Mouse (Mus musculus): Measurements from ENCODE around the gene Apod. TPM values are rescaled to one million over a fixed set of nuclear protein-coding genes. Genes with fewer than 3 reads are reported as not detected.

Apod gene
- total RNA-seq, 2 experiments from 2014 or later: not detected

DNA sequence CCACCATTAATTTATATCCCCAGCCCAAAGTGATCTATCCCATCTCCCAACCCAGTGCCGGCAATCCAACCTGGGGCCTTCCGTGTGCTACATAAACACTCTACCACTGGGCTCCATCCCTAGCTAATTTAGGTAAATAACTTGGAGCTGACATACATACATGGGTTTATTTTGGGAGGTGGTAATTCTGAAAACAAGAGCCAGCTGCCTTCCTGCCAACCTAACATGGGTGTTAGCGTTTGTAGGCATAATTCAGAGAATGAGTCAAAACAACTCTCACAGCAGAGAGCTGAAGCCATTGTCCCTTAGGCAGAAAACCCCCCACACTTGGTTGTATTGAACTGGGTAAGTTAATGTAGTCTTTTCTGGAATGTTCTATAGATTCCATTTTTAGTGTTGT, 26.9 kb downstream of the Apod start:
- no peak for ATAC-seq (replicated peaks; ENCODE audit: poor library complexity)

DNA sequence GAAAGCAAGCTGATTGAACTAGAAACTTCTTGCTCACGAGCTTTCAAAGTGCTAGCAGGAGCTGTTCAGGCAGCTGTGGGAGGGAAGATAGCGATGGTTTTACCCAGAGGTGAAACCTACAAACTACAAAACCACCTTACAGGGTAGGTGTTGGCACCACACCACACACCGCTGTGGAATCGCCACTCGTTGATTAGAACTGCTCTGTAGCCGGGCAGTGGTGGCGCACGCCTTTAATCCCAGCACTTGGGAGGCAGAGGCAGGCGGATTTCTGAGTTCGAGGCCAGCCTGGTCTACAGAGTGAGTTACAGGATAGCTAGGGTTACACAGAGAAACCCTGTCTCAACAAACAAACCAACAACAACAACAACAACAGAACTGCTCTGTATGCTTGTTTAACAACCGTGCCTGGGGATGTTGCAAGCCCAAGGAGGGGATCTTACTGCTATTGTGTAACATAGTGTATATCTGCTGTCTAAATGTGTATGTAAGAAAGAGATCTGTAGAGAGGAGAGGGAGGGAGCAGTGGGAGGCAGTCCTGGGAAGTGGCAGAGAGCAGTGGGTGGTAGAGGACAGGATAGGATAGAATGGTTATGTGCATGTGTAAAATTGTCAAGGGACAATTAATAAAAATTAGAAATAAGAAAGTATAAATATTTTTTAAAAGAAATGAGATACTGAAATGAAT, 27.7 kb downstream of the Apod start:
- ATAC-seq (replicated peaks; ENCODE audit: poor library complexity): peak; percentile 72

DNA sequence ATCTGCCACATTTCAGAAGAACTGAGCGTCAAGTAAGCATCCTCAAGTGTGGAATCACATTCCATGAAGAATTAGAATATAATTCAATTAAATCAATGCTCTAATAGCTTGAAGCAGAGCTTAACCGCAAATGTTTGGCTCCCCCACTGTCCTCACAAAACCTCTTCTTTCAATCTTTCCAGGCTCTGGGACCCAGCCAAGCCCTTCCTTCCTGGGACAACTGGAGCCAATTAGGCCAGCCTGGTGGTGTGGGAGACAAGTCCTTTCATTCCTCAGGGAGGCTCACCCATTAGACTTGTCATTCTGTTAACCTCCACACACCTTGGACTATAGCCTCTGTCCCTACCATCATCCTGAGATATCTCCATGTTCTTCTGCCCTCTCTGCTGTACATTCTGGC, 32.6 kb downstream of the Apod start:
- ATAC-seq (replicated peaks; ENCODE audit: poor library complexity): no peak

DNA sequence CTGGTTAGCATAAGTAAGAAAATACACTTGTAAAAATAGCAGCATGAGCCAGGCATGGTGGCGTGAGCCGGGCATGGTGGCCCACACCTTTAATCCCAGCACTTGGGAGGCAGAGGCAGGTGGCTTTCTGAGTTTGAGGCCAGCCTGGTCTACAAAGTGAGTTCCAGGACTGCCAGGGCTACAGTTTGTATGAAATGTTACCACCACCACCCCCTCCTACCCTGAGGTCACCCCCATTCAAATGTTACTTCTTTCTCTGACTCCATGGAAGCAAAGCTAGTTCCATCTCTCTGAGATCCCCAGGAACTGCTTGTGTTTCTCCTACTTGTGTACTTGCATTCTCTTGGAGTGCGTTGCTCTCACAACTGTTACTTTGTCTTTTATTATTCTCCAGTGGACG, 34.4 kb downstream of the Apod start:
- no peak for ATAC-seq (replicated peaks; ENCODE audit: poor library complexity)

DNA sequence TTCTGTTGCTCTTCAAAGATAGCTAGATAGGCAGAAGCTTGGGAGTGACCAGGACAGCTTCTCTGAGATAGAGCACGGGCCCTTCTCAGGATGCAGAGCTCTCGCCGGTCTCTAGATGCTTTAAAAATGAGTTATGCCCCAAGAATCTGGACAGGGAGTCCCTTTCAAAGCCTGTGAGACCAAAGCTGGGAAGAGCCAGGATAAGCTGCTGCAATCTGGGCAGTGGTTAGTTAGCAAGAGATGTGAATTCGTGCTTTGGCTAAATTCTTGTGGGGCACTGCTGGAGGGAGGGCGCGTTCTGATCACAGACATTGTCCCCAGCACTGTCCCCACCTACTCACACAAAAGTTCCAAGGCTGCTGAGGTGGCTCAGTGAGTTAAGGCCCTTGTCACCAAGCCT, 36.0 kb downstream of the Apod start:
- ATAC-seq (replicated peaks; ENCODE audit: poor library complexity): no peak

DNA sequence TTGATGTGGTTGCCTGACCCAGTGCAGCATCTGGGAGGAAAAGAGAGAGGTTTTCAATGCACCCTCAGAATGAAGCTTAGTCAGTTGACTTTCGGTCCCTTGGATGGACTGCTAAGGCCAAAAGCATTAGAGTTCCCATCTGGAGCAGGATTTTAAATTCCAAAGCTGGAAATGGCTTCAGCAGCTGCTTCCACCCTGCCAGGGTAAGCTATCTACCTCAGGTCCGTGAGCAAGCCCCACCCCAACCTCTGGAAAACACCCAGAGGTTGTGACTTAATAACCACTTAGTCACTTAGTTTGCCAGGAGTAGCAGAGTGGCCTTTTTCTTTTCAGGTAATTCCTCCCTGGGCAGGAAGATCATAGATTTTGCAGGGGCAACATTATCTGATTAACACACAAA, 36.5 kb downstream of the Apod start:
- ATAC-seq (replicated peaks; ENCODE audit: poor library complexity): no peak

DNA sequence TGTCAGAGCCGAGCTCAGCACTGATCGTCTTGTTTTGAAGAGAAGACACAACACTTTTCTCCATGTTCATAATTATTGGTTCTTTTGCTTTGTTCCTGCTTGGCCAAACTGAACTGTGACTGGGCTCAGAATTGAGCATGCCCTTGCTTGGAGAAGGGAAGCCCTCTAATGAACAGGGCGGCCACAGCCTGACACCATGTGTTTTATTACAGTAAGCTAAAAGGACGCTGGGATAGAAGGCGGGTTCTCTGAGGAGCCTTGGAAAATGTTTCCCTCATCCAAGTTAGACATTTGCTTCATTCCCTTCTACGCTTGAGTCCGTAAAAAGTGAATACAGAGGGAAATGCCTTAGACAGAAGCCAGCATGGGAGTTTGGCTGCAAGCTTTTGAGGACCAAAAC, 37.6 kb downstream of the Apod start:
- ATAC-seq (replicated peaks; ENCODE audit: poor library complexity): no peak

DNA sequence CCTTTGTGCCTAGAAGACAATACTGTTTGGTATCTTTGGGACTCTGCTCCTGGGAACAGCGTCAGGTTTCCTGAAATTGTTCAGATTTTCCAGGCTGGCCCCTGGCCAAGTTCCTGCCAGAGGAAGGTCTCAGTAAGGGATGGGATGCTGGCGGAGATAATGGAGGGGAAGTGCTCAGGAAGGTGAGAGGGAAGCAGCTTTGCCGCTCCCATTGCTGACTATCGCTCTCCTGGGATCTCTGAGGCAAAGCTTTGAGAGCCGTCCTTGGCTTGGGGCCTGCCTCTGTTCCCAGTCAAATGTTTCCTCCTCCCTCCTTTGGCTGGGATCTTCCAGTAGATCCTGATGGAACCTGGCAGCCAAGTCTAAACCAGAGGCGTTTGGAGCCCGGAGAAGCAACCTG, 38.1 kb downstream of the Apod start:
- no peak for ATAC-seq (replicated peaks; ENCODE audit: poor library complexity)

DNA sequence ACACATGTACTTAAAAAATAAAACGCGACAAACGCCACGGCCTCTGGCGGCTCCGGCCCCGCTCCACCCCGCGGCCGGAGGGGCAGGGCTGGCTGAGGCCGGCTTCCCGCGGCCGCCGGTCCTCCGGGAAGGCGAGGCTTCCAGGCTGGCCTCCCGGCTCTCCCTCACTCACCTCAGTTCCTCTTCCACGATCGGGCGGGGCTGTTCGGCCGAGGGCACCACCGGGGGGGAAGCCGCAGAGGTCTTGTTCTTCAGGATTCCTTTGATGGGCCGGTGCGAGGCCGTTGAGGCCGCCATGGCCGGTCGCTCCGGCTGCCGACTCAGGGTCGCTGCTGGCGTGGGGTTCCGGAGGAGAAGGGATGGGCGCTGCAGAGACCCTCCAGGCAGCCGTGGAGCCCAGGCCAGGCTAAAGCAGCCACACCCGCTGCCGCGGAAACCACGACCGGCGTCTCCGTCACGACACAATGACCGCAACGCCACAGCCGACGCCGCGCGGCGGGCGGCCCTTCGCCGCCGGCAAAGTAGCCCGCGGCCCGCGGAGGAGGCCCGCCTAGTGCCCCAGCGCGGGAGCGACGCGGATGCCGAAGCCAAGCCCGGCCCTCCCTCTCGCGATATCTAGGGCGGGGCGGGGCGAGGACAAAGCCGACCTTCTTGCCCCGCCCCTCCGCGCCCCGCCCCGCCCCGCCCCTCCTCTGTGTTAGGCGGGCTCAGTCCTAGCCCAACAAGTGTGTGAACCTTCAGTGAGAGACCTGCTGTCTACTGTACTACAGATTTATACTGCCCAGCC, 39.7 kb downstream of the Apod start, which contains the start of gene Ppp1r2:
Gene Ppp1r2 (minus strand): TSS at position 604 of the 787 bp plus-strand sequence.
- peak; percentile 98 for ATAC-seq (replicated peaks; ENCODE audit: poor library complexity)

DNA sequence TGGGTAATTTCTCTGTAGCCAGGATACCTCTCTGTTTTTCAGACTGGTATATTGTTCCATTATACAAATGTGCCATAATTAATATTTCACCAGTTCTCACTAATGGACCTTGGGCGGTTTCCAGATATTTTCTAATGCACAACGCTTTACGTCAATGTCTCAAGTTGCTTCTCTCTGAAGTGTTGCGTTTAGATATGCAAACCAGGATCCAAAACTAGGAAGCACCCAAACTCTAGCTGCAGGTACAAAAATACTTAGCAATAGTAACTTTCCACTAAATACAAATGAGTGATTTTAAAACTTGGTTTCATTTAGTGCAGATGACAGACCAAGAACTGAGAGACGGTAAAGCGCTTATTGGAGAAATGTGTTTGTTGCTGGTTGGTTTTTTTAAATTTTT, 40.5 kb downstream of the Apod start:
- ATAC-seq (replicated peaks; ENCODE audit: poor library complexity): no peak

DNA sequence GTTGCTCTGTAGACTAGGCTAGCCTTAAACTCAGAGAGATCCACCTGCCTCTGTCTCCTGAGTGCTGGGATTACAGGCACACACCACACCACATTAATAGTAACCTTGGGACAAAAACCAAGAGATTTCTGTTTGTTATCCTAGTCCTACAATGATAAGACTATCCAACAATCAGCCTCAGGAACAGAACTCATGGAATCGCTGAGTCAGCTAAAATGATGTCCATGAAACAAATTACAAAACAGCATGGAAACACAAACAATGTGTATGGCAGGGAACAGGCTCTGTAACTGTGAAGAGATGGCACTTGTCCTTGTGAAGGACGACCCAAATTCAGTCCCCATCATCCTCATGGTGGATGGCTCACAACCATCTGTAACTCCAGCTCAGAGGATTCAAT, 47.9 kb downstream of the Apod start:
- no peak for ATAC-seq (replicated peaks; ENCODE audit: poor library complexity)

DNA sequence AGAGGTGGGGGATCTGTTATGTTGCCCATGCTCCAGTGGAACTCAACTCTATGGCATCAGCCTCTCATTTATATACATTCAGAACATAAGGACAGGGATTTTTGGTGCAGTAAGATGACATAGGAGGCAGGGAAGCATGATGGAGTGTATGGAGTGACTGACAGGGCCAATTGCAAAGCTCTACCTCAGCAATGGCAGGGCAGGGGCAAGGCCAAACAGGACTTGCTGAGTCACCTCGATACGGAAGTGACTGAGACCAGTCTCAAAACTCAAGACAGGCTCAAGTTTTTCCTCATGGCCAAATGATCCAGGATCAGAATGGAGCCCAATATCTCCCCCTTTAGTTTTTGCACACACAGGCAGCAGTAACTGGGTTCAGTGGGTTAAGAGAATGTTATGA, 58.5 kb downstream of the Apod start:
- no peak for ATAC-seq (replicated peaks; ENCODE audit: poor library complexity)

DNA sequence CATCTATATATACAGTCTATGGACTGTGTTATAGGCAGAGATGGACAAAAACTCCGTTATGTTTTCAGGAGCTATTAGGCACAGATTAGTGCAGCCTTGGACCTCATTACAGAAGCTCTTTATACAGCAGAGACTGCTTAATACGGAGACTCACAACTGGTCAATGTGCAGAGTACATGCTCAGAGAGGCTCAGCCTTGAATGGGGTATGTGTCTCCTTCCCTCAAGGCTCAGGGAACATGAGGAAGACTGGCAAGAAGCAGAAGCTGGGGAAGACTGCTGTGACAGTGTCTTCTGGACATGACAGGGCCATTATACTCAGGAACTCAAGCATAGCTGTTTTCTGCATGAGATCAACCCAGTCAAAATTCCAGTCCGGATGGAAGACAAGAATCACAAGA, 58.9 kb downstream of the Apod start:
- no peak for ATAC-seq (replicated peaks; ENCODE audit: poor library complexity)

DNA sequence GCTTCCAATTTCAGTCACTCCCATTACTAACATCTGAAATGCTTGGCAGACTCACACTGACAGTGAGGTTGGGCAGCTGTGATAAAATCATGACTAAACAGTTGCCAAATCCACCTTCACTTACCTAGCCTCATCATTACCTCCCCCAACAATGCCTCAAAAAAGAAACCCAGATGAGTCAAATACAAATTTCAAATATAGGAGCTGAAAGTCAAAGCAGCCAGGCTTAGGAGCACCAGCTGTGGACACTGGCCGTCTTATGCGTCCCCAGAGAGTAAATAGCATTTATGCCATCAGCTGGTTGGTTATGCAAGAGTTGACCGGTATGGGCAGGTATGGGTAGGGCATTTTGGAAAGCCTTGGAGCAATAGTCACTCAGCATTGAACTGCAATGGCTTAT, 65.2 kb downstream of the Apod start:
- no peak for ATAC-seq (replicated peaks; ENCODE audit: poor library complexity)

DNA sequence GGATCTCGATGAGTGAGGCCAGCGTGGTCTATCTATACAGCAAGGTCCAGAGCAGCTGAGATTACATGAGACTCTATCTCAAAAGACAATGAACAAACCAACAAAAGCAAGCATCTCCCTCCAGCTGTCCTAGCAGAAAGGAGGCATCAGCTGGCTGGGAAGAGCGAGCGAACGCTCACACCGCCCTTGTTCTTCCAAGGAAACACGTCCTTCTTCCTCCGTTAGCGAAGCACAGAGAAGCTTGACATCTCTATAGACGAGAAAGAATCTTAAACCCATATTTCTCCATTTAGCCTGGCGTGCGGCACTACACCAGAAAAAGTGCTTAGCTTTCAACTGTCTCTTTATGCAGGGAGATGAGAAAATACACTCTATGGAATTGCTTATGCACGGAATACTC, 65.9 kb downstream of the Apod start:
- ATAC-seq (replicated peaks; ENCODE audit: poor library complexity): no peak

DNA sequence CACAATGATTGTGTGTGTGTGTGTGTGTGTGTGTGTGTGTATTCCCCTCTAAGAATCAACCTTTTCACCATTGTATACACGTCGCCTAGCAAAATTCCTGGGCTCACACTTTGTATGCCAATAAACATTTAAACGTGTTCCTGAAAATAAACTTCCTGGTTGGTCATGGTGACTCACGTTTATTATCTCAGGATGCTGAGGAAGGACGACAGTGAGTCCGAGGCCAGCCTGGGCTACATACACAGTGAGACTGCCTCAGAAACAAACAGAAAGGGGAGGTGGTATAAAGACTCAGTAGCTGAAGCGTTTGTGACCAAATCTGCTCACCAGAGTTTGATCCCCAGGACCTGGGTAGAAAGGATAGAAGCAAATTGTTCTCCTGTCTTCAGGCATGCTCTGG, 67.2 kb downstream of the Apod start:
- ATAC-seq (replicated peaks; ENCODE audit: poor library complexity): no peak

Other genes with a start within 250 kb of the Apod start
- 14.5 and 16.0 TPM in 2 replicates for gene Xxylt1, start 233.4 kb downstream of the Apod start, total RNA-seq (2015)
- gene Xxylt1, start 233.4 kb downstream of the Apod start, total RNA-seq (2017): 11.8 and 17.0 TPM in 2 replicates
- 30.1 and 30.7 TPM in 2 replicates for gene Acap2, start 113.6 kb downstream of the Apod start, total RNA-seq (2015)
- 39.4 and 46.9 TPM in 2 replicates for gene Acap2, start 113.6 kb downstream of the Apod start, total RNA-seq (2017)
- gene Ppp1r2, start 39.5 kb downstream of the Apod start, total RNA-seq (2015): 54.5 and 70.3 TPM in 2 replicates
- 49.6 and 51.7 TPM in 2 replicates for gene Ppp1r2, start 39.5 kb downstream of the Apod start, total RNA-seq (2017)
- 1.3 and 2.6 TPM in 2 replicates for gene Bdh1, start 107.5 kb upstream of the Apod start, total RNA-seq (2015)
- gene Bdh1, start 107.5 kb upstream of the Apod start, total RNA-seq (2017): 3.0 and 4.7 TPM in 2 replicates

Data from megakaryocyte progenitor cell, adult 5-6 weeks (primary cell).